In the genomic region with DNA sequence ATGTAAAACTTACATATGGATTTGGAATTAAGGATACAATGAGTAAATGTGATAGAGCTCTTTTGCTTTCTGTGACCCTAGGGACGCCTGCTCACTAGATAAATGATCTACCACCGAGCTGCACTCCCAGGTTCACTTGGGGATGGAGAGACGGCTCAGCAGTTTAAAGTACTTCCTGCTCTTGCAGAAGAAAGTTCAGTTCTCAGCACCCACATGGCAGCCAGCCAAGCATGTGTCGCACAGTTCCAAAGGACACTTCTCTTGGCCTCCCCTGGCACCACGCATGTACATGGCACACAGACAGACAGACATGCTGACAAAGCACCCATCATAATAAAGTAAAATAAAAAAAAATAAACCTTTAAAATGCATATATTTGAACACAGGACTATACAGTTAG, we compare ENCODE assay signal across 13 mouse cellular contexts.
DNase-seq lines count a peak whose midpoint lies in the region; ATAC-seq lines count a peak whose summit lies in the region.
"Had no signal": no experiment of that assay in that cellular context is flagged by ENCODE, and none has a peak within 500 bp of the region (broad histone marks: within the 10 kb centered on the region; RNA-seq: fewer than 3 reads in every experiment).

No protein-coding gene starts in this region.

- 86% methylated on average over 5 of the region's 5 CpGs for WGBS in midbrain, embryonic 11.5 days

- no peaks in the 10 kb centered on the region for H3K27me3 ChIP-seq in midbrain, embryonic 11.5 days (ENCODE audit: control insufficient read depth, insufficient read depth, low read length)
- H3K27me3 ChIP-seq: limb, embryonic 12.5 days had no signal

- no peaks in the 10 kb centered on the region for H3K9me3 ChIP-seq in midbrain, embryonic 11.5 days (ENCODE audit: control insufficient read depth, low read length)
- H3K9me3 ChIP-seq: limb, embryonic 12.5 days had no signal

- no peak for ATAC-seq in cerebellum, adult (ENCODE audit: insufficient number of reproducible peaks, low FRiP score, low TSS enrichment)
- ATAC-seq in midbrain, embryonic 11.5 days (ENCODE audit: low FRiP score), result no peak
- ATAC-seq: forebrain, embryonic 16.5 days; midbrain, embryonic 16.5 days had no signal

- H3K4me3 ChIP-seq in midbrain, embryonic 11.5 days (ENCODE audit: low read depth, low read length), result no peak overlapping the region
- H3K4me3 ChIP-seq: limb, embryonic 12.5 days had no signal

- H3K4me1 ChIP-seq in midbrain, embryonic 11.5 days (ENCODE audit: control insufficient read depth, insufficient read depth, low read length), result peaks cover 2% of the 10 kb centered on the region; the same call in 1 of the 2 replicates

- no peak overlapping the region for H3K9ac ChIP-seq in midbrain, embryonic 11.5 days (ENCODE audit: low read length)
- H3K9ac ChIP-seq: limb, embryonic 12.5 days had no signal

- H3K36me3 ChIP-seq in midbrain, embryonic 11.5 days (ENCODE audit: control insufficient read depth, insufficient read depth, low read length), result no peaks in the 10 kb centered on the region
- H3K36me3 ChIP-seq: limb, embryonic 12.5 days had no signal

- H3K4me2 ChIP-seq in midbrain, embryonic 11.5 days, result no peak overlapping the region
- H3K4me2 ChIP-seq: limb, embryonic 12.5 days had no signal

- H3K27ac ChIP-seq in midbrain, embryonic 11.5 days (ENCODE audit: low read depth, low read length), result no peak overlapping the region
- H3K27ac ChIP-seq: limb, embryonic 12.5 days had no signal

- peak; percentile 40 to 58 for DNase-seq in cerebellum, adult 18-20 months
- DNase-seq in urinary bladder, postnatal 14 days (ENCODE audit: low spot score), result peak; percentile 35
- DNase-seq in urinary bladder, postnatal 4 days (ENCODE audit: low spot score in 2 of 2), result no peak
- peak; percentile 45 for DNase-seq in lung, postnatal 14 days
- DNase-seq in ovary, adult 18-20 months (ENCODE audit: low spot score), result no peak
- DNase-seq in midbrain, embryonic 11.5 days (ENCODE audit: low spot score, missing footprints), result no peak
- no peak for DNase-seq in urinary bladder, adult 18-20 months (ENCODE audit: low spot score in 2 of 2)
- DNase-seq: heart, postnatal 4 days; retina, postnatal 1 day had no signal

Comparison
In these comparisons a context has a peak if more than half of its experiments do, and no peak if none do; other contexts are left out.
1. DNase-seq: peak in cerebellum, adult 18-20 months (2 of 2), urinary bladder, postnatal 14 days (single experiment) and lung, postnatal 14 days (single experiment); none in urinary bladder, postnatal 4 days (0 of 2), ovary, adult 18-20 months (single experiment), midbrain, embryonic 11.5 days (single experiment) and urinary bladder, adult 18-20 months (0 of 2).